Mouse (Mus musculus) cortical plate, adult 2 months (tissue): ENCODE data around the gene Ost4.

Source experiments
- CTCF ChIP-seq: fragments of 200-500 bp; IDR thresholded peaks from 2 replicates; pipeline ENCODE4 v1.5.1; 2011; ENCODE audit warnings: mild to moderate bottlenecking, control low read depth, low read length; ENCODE audit not compliant: insufficient read depth; ENCODE audit errors: extremely low read depth
- POLR2A ChIP-seq: fragments of 200-500 bp; IDR thresholded peaks from 2 replicates; pipeline ENCODE4 v1.6.1; 2011; ENCODE audit warnings: mild to moderate bottlenecking, low read length, control low read depth; ENCODE audit not compliant: insufficient read depth; ENCODE audit errors: extremely low read depth

- no peak for TF ChIP-seq CTCF
- TF ChIP-seq POLR2A: no peak
Measured at GRCm38 (mm10) chr5:30870131-30870406, 37.5 kb downstream of the Ost4 start.
